Mouse (Mus musculus) liver, embryonic 14 days (tissue): ENCODE data around the gene Mcts1. TPM values are rescaled to one million over a fixed set of nuclear protein-coding genes. Genes with fewer than 3 reads are reported as not detected.

ENCODE experiments used
- polyA plus RNA-seq: library from polyadenylated mRNA; depleted of rRNA; stranded (reverse); fragments of >200 nt; gene quantifications from 2 replicates; pipeline ENCODE4 v1.2.3, GENCODE M21; 2012; rRNA removed

Gene Mcts1
- 28.8 and 29.0 TPM in 2 replicates for polyA plus RNA-seq

GRCm38 (mm10) chrX:38600177-38600994, at the start of gene Mcts1:
Gene Mcts1 (plus strand): TSS chrX:38600578.

GRCm38 (mm10) chrX:38576078-38576477, 24.3 kb upstream of the Mcts1 start, which contains the start of gene Cul4b:
Gene Cul4b (minus strand): TSS chrX:38576196.

GRCm38 (mm10) chrX:38634801-38635637, 34.6 kb downstream of the Mcts1 start, which contains the start of gene C1galt1c1:
Gene C1galt1c1 (minus strand): TSS chrX:38635087.

Other genes starting within 250 kb of the Mcts1 start
- gene Lamp2, start 144.1 kb upstream of the Mcts1 start, polyA plus RNA-seq: 30.8 and 36.4 TPM in 2 replicates
- 7.6 and 9.4 TPM in 2 replicates for gene Cul4b, start 24.4 kb upstream of the Mcts1 start, polyA plus RNA-seq
- gene C1galt1c1, start 34.5 kb downstream of the Mcts1 start, polyA plus RNA-seq: 9.0 and 10.8 TPM in 2 replicates
- gene 6030498E09Rik, start 172.1 kb downstream of the Mcts1 start, polyA plus RNA-seq: 0.06 and 0.13 TPM in 2 replicates